In the genomic region with DNA sequence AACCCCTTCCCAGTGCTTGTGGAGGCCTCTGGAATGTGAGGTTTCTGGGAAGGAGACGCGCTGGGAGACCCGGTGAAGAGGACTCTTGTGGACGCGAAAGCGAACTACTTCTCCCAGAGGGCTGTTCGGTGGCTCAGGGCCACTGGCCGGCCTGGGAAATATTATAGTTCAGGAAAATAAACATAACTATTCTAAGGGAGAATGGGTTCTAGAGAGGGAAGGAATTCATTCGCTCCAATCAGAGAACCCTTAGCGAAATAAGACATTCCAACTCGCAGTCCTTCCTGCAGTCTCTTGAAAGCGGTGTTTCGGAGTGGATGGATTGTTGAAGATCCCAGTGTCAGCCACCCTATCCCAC, we compare ENCODE assay signal across 8 mouse cellular contexts. TPM values are rescaled to one million over a fixed set of nuclear protein-coding genes. Genes with fewer than 3 reads are reported as not detected.
DNase-seq lines count a peak whose midpoint lies in the region; ATAC-seq and TF ChIP-seq lines count a peak whose summit lies in the region.

No protein-coding gene starts in this region.

- H3K27ac ChIP-seq in kidney, postnatal 0 days, result peak overlapping the region; percentile 100
- peak overlapping the region; percentile 99 for H3K27ac ChIP-seq in embryonic facial prominence, embryonic 11.5 days (replicated peaks; ENCODE audit: low read depth, low read length)
- peak overlapping the region; percentile 100 for H3K27ac ChIP-seq in intestine, postnatal 0 days (ENCODE audit: low read depth, low read length)

- no peak for TF ChIP-seq CTCF in kidney, postnatal 0 days (IDR thresholded peaks at IDR 0.05; ENCODE audit: low read depth)
- TF ChIP-seq CTCF in intestine, postnatal 0 days (IDR thresholded peaks at IDR 0.05; ENCODE audit: low read depth), result no peak

- H3K9ac ChIP-seq in kidney, postnatal 0 days (ENCODE audit: low read depth, low read length), result peak overlapping the region; percentile 97
- H3K9ac ChIP-seq in embryonic facial prominence, embryonic 11.5 days (replicated peaks; ENCODE audit: low read length), result peak overlapping the region; percentile 98
- H3K9ac ChIP-seq in intestine, postnatal 0 days (ENCODE audit: low read depth, low read length), result peak overlapping the region; percentile 92

- TF ChIP-seq POLR2A in myocyte (IDR thresholded peaks at IDR 0.05; ENCODE audit: insufficient read length, low read depth), result no peak

- WGBS in kidney, postnatal 0 days, result under 1% methylated on average over 13 of the region's 13 CpGs
- under 1% methylated on average over 13 of the region's 13 CpGs for WGBS in embryonic facial prominence, embryonic 11.5 days
- WGBS in intestine, postnatal 0 days, result 1% methylated on average over 13 of the region's 13 CpGs

- peak; percentile 40 for ATAC-seq in kidney, postnatal 0 days (replicated peaks; ENCODE audit: low FRiP score, low read depth)
- no peak; the same call in 1 of the 2 replicates for ATAC-seq in embryonic facial prominence, embryonic 11.5 days (replicated peaks; ENCODE audit: insufficient number of reproducible peaks, low FRiP score, low TSS enrichment, low read depth)
- ATAC-seq in intestine, postnatal 0 days, result peak; percentile 43

- peak overlapping the region; percentile 57 for H3ac ChIP-seq in myocyte (ENCODE audit: control insufficient read depth, insufficient read length)

- H3K36me3 ChIP-seq in kidney, postnatal 0 days (ENCODE audit: insufficient read depth, low read length), result no peaks in the 10 kb centered on the region
- no peaks in the 10 kb centered on the region for H3K36me3 ChIP-seq in embryonic facial prominence, embryonic 11.5 days (replicated peaks; ENCODE audit: control insufficient read depth, insufficient read depth, low read depth, low read length)
- H3K36me3 ChIP-seq in intestine, postnatal 0 days (ENCODE audit: control insufficient read depth, insufficient read depth), result no peaks in the 10 kb centered on the region; the same call in 1 of the 2 replicates
- no peaks in the 10 kb centered on the region for H3K36me3 ChIP-seq in myocyte (ENCODE audit: control insufficient read depth, insufficient read depth)

- H3K4me3 ChIP-seq in kidney, postnatal 0 days (replicated peaks; ENCODE audit: low read depth, low read length), result peak overlapping the region; percentile 92
- peak overlapping the region; percentile 89 for H3K4me3 ChIP-seq in embryonic facial prominence, embryonic 11.5 days (ENCODE audit: low read depth, low read length)
- H3K4me3 ChIP-seq in intestine, postnatal 0 days (ENCODE audit: low read depth, low read length), result peak overlapping the region; percentile 99
- H3K4me3 ChIP-seq in myocyte, result peak overlapping the region; percentile 95

- DNase-seq in kidney, postnatal 0 days (ENCODE audit: low spot score), result peak; percentile 84
- DNase-seq in kidney, postnatal 36 days, result no peak
- DNase-seq in embryonic facial prominence, embryonic 11.5 days (ENCODE audit: low spot score), result peak; percentile 78
- DNase-seq in ovary, postnatal 14 days (ENCODE audit: low spot score), result no peak
- DNase-seq in urinary bladder, adult 18-20 months (ENCODE audit: low spot score in 2 of 2), result no peak
- no peak for DNase-seq in cerebellum, postnatal 14 days

- no peaks in the 10 kb centered on the region for H3K27me3 ChIP-seq in kidney, postnatal 0 days (ENCODE audit: insufficient read depth, low read length)
- no peaks in the 10 kb centered on the region for H3K27me3 ChIP-seq in embryonic facial prominence, embryonic 11.5 days (ENCODE audit: control insufficient read depth, insufficient read depth, low read length)
- no peaks in the 10 kb centered on the region for H3K27me3 ChIP-seq in intestine, postnatal 0 days (replicated peaks; ENCODE audit: control insufficient read depth, insufficient read depth, low read length)
- H3K27me3 ChIP-seq in myocyte (ENCODE audit: control insufficient read depth, insufficient read depth, insufficient read length), result no peaks in the 10 kb centered on the region

- H3K4me1 ChIP-seq in kidney, postnatal 0 days (replicated peaks; ENCODE audit: insufficient read depth, low read length), result peaks cover 13% of the 10 kb centered on the region
- H3K4me1 ChIP-seq in embryonic facial prominence, embryonic 11.5 days (ENCODE audit: control insufficient read depth, insufficient read depth, low read length), result no peaks in the 10 kb centered on the region
- H3K4me1 ChIP-seq in intestine, postnatal 0 days (replicated peaks; ENCODE audit: control insufficient read depth, insufficient read depth, low read length), result peaks cover 3% of the 10 kb centered on the region; the same call in 1 of the 2 replicates

- H3K4me2 ChIP-seq in kidney, postnatal 0 days (ENCODE audit: low read length), result peak overlapping the region; percentile 89
- H3K4me2 ChIP-seq in embryonic facial prominence, embryonic 11.5 days (ENCODE audit: low read depth, low read length), result peak overlapping the region; percentile 60
- peak overlapping the region; percentile 80 for H3K4me2 ChIP-seq in intestine, postnatal 0 days (replicated peaks; ENCODE audit: low read depth)
- H3K4me2 ChIP-seq in myocyte (ENCODE audit: low read depth), result peak overlapping the region; percentile 84

- H3K9me3 ChIP-seq in kidney, postnatal 0 days (replicated peaks; ENCODE audit: low read length), result no peaks in the 10 kb centered on the region
- no peaks in the 10 kb centered on the region for H3K9me3 ChIP-seq in embryonic facial prominence, embryonic 11.5 days (replicated peaks; ENCODE audit: control insufficient read depth, low read length)
- H3K9me3 ChIP-seq in intestine, postnatal 0 days (ENCODE audit: control insufficient read depth), result no peaks in the 10 kb centered on the region

- peaks cover 51% of the 10 kb centered on the region for H3K79me2 ChIP-seq in myocyte (ENCODE audit: control insufficient read depth, insufficient read depth)

TF ChIP-seq in myocyte, 11 proteins besides CTCF, POLR2A, EP300 and RAD21:
- TF ChIP-seq TCF3 (IDR thresholded peaks at IDR 0.05; ENCODE audit: insufficient read length, low read depth), result no peak

RNA-seq across cellular contexts. Expression of a gene that starts 0.7 kb away (rescaled TPM):
- polyA plus RNA-seq in kidney, postnatal 0 days (2015; fragmentation: Nextera tagmentation; extraction: Ambion mirVana), result 27.9 and 30.2 TPM in 2 replicates
- 19.4 and 21.6 TPM in 2 replicates for polyA plus RNA-seq in embryonic facial prominence, embryonic 11.5 days (2014; fragmentation: Nextera tagmentation; extraction: Ambion mirVana)
- 25.6 and 27.4 TPM in 2 replicates for polyA plus RNA-seq in intestine, postnatal 0 days (2015; fragmentation: Nextera tagmentation; extraction: Ambion mirVana)
- 45.2 TPM for polyA plus RNA-seq in myocyte (2012; fragmentation: generic; extraction: Trizol)

Comparison
In these comparisons a context has a peak if more than half of its experiments do, and no peak if none do; other contexts are left out.
1. DNase-seq: peak in kidney, postnatal 0 days (single experiment) and embryonic facial prominence, embryonic 11.5 days (single experiment); none in kidney, postnatal 36 days (0 of 2), ovary, postnatal 14 days (single experiment), urinary bladder, adult 18-20 months (0 of 2) and cerebellum, postnatal 14 days (0 of 2).
2. Peak in every context shown above with its lines, with median percentiles within 50 percentile points of each other: H3K27ac ChIP-seq, H3K4me2 ChIP-seq, H3K4me3 ChIP-seq and H3K9ac ChIP-seq.